ENCODE assay signal across 28 mouse cellular contexts in the genomic region with DNA sequence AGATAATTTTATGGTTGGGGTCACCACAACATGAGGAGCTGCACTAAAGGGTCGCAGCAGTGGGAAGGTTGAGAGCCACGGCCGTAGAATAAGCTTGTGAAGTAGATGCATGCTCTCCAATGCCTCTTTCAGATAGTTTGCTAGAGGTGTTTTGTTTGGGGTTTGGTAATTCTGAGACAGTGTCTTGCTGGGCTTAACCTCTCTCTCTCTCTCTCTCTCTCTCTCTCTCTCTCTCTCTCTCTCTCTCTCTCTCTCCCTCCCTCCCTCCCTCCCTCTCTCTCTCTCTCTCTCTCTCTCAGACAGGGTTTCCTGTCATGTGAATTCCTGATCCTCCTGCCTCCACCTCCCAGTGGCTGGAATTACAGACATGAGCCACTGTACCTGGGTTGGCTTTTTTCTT. TPM values are rescaled to one million over a fixed set of nuclear protein-coding genes. Genes with fewer than 3 reads are reported as not detected.
A peak's percentile ranks its signal among the peaks of the same experiment; 100 is the strongest.
DNase-seq lines count a peak whose midpoint lies in the region; ATAC-seq and TF ChIP-seq lines count a peak whose summit lies in the region.
"Had no signal": no experiment of that assay in that cellular context is flagged by ENCODE, and none has a peak within 500 bp of the region (broad histone marks: within the 10 kb centered on the region; RNA-seq: fewer than 3 reads in every experiment).

No protein-coding gene starts in this region.

- H3K27ac ChIP-seq in embryonic fibroblast, embryonic 13.5 days (ENCODE audit: insufficient read depth, low read length): peak overlapping the region; percentile 84
- H3K27ac ChIP-seq in layer of hippocampus, adult 2 months: no peak overlapping the region
- H3K27ac ChIP-seq: embryonic facial prominence, embryonic 12.5 days; embryonic facial prominence, embryonic 15.5 days; forebrain, embryonic 12.5 days; forebrain, embryonic 15.5 days; heart, embryonic 15.5 days; hindbrain, embryonic 10.5 days; hindbrain, embryonic 13.5 days; intestine, embryonic 15.5 days had no signal

- no peak for TF ChIP-seq POLR2A in embryonic fibroblast, embryonic 13.5 days (IDR thresholded peaks at IDR 0.05; ENCODE audit: low read depth, low read length)

- TF ChIP-seq CTCF in G1E (IDR thresholded peaks at IDR 0.05; ENCODE audit: low read depth, low read length): no peak
- TF ChIP-seq CTCF in embryonic fibroblast, embryonic 13.5 days (IDR thresholded peaks at IDR 0.05; ENCODE audit: borderline replicate concordance, insufficient read depth, low read length): no peak
- TF ChIP-seq CTCF in layer of hippocampus, adult 2 months (conservative IDR thresholded peaks at IDR 0.05): no peak

- H3K4me1 ChIP-seq in megakaryocyte, embryonic 14.5 days: peaks cover 86% of the 10 kb centered on the region
- H3K4me1 ChIP-seq in G1E (ENCODE audit: insufficient read depth, low read depth, low read length): peaks cover 83% of the 10 kb centered on the region
- peaks cover 4% of the 10 kb centered on the region; the same call in 1 of the 2 replicates for H3K4me1 ChIP-seq in embryonic fibroblast, embryonic 13.5 days (ENCODE audit: control insufficient read depth, insufficient read depth, low read length)

- H3K36me3 ChIP-seq in megakaryocyte, embryonic 14.5 days (replicated peaks; ENCODE audit: low read length): peaks cover 37% of the 10 kb centered on the region
- H3K36me3 ChIP-seq in G1E (replicated peaks): peaks cover under 1% of the 10 kb centered on the region
- H3K36me3 ChIP-seq: forebrain, embryonic 12.5 days; forebrain, embryonic 15.5 days; intestine, embryonic 15.5 days had no signal

- no peak for ATAC-seq in megakaryocyte, adult 5-6 weeks (ENCODE audit: poor library complexity, severe bottlenecking)
- ATAC-seq in G1E (ENCODE audit: extremely low read depth, insufficient number of reproducible peaks, low FRiP score, poor library complexity, severe bottlenecking): no peak
- ATAC-seq: forebrain, embryonic 15.5 days; hindbrain, embryonic 16.5 days; intestine, embryonic 15.5 days had no signal

- H3K4me3 ChIP-seq in megakaryocyte, embryonic 14.5 days (replicated peaks): peak overlapping the region; percentile 85
- peak overlapping the region; percentile 28; the same call in 1 of the 2 replicates for H3K4me3 ChIP-seq in G1E (ENCODE audit: low read depth, low read length)
- H3K4me3 ChIP-seq in embryonic fibroblast, embryonic 13.5 days (ENCODE audit: insufficient read depth, low read length): no peak overlapping the region
- no peak overlapping the region for H3K4me3 ChIP-seq in layer of hippocampus, adult 2 months
- H3K4me3 ChIP-seq: embryonic facial prominence, embryonic 12.5 days; embryonic facial prominence, embryonic 15.5 days; erythroblast, embryonic 14.5 days; forebrain, embryonic 12.5 days; forebrain, embryonic 15.5 days; heart, embryonic 12.5 days; heart, embryonic 15.5 days; hindbrain, embryonic 10.5 days; hindbrain, embryonic 13.5 days; intestine, embryonic 15.5 days had no signal

- DNase-seq in G1E (ENCODE audit: low spot score): no peak
- no peak for DNase-seq in embryo, embryonic 11 days
- no peak for DNase-seq in layer of hippocampus, adult 2 months (ENCODE audit: low spot score in 2 of 2)
- DNase-seq: adrenal gland, postnatal 10 days; B cell, adult 2 months; cerebellum, adult 11-12 months; cerebellum, adult 8-10 months; cerebellum, postnatal 10 days; cerebellum, postnatal 36 days; gastrocnemius, postnatal 25 days; heart, adult 18-20 months; heart, postnatal 10 days; heart, postnatal 36 days had no signal

- H3K27me3 ChIP-seq in megakaryocyte, embryonic 14.5 days (replicated peaks): no peaks in the 10 kb centered on the region
- H3K27me3 ChIP-seq in G1E (ENCODE audit: insufficient read depth, low read length): peaks cover 5% of the 10 kb centered on the region; the same call in 1 of the 2 replicates
- H3K27me3 ChIP-seq: embryonic facial prominence, embryonic 12.5 days; embryonic facial prominence, embryonic 15.5 days; forebrain, embryonic 15.5 days; heart, embryonic 12.5 days; heart, embryonic 15.5 days; hindbrain, embryonic 13.5 days; intestine, embryonic 15.5 days; Patski had no signal

- H3K9me3 ChIP-seq in megakaryocyte, embryonic 14.5 days: no peaks in the 10 kb centered on the region
- no peaks in the 10 kb centered on the region for H3K9me3 ChIP-seq in G1E (replicated peaks)
- H3K9me3 ChIP-seq: embryonic facial prominence, embryonic 12.5 days; embryonic facial prominence, embryonic 15.5 days; forebrain, embryonic 12.5 days; forebrain, embryonic 15.5 days; heart, embryonic 12.5 days; heart, embryonic 15.5 days; hindbrain, embryonic 10.5 days; hindbrain, embryonic 13.5 days; intestine, embryonic 15.5 days had no signal

RNA-seq across cellular contexts. Expression of a gene that starts 3.6 kb away (rescaled TPM):
- polyA plus RNA-seq in megakaryocyte, embryonic 14.5 days (2012; ENCODE audit: insufficient read depth, low replicate concordance): 36.1 and 38.2 TPM in 2 replicates
- total RNA-seq in megakaryocyte, adult 5-6 weeks (2015): 23.3 and 25.3 TPM in 2 replicates
- 27.8 and 39.5 TPM in 2 replicates for total RNA-seq in megakaryocyte, adult 5-6 weeks (2017)
- total RNA-seq in G1E (2014; fragmentation: Nextera tagmentation): 58.7 and 63.1 TPM in 2 replicates
- 49.3 and 57.3 TPM in 2 replicates for total RNA-seq in G1E (2017)
- polyA plus RNA-seq in G1E (2012): 31.7 and 37.0 TPM in 2 replicates
- polyA plus RNA-seq in embryonic fibroblast, embryonic 13.5 days (2011; ENCODE audit: insufficient read length, low read depth, missing spikeins): 47.6 and 55.1 TPM in 2 replicates
- 100 to 1,000 TPM; 169 to 178 TPM for total RNA-seq in layer of hippocampus, adult 2 months (2021)

RNA-seq across cellular contexts. Expression of a gene that starts 13.0 kb away (rescaled TPM):
- 42.2 and 53.1 TPM in 2 replicates for polyA plus RNA-seq in megakaryocyte, embryonic 14.5 days (2012; ENCODE audit: insufficient read depth, low replicate concordance)
- total RNA-seq in megakaryocyte, adult 5-6 weeks (2015): 260 and 265 TPM in 2 replicates
- total RNA-seq in megakaryocyte, adult 5-6 weeks (2017): 252 and 267 TPM in 2 replicates
- total RNA-seq in G1E (2014; fragmentation: Nextera tagmentation) (1.5 and 2.7 TPM in 2 replicates), G1E (2017) (5.4 TPM in 2 replicates)
- polyA plus RNA-seq in G1E (2012): 3.4 and 4.9 TPM in 2 replicates
- polyA plus RNA-seq in embryonic fibroblast, embryonic 13.5 days (2011; ENCODE audit: insufficient read length, low read depth, missing spikeins): 7.5 and 7.9 TPM in 2 replicates
- total RNA-seq in layer of hippocampus, adult 2 months (2021): 1 to 10 TPM; 5.0 to 5.7 TPM

RNA-seq across cellular contexts. Expression of a gene that starts 30.5 kb away (rescaled TPM):
- polyA plus RNA-seq in megakaryocyte, embryonic 14.5 days (2012; ENCODE audit: insufficient read depth, low replicate concordance): 72.7 and 125 TPM in 2 replicates
- 28.0 and 34.1 TPM in 2 replicates for total RNA-seq in megakaryocyte, adult 5-6 weeks (2015)
- total RNA-seq in megakaryocyte, adult 5-6 weeks (2017): 13.8 and 21.3 TPM in 2 replicates
- total RNA-seq in G1E (2014; fragmentation: Nextera tagmentation) (25.1 and 26.0 TPM in 2 replicates), G1E (2017) (16.2 and 21.3 TPM in 2 replicates)
- polyA plus RNA-seq in G1E (2012): 30.4 and 33.0 TPM in 2 replicates
- polyA plus RNA-seq in embryonic fibroblast, embryonic 13.5 days (2011; ENCODE audit: insufficient read length, low read depth, missing spikeins): 71.5 and 83.7 TPM in 2 replicates
- 10 to 100 TPM; 39.4 to 40.6 TPM for total RNA-seq in layer of hippocampus, adult 2 months (2021)

RNA-seq across cellular contexts. Expression of a gene that starts 31.8 kb away (rescaled TPM):
- polyA plus RNA-seq in megakaryocyte, embryonic 14.5 days (2012; ENCODE audit: insufficient read depth, low replicate concordance): 17.4 and 104 TPM in 2 replicates
- 6.7 and 8.5 TPM in 2 replicates for total RNA-seq in megakaryocyte, adult 5-6 weeks (2015)
- 6.1 and 11.1 TPM in 2 replicates for total RNA-seq in megakaryocyte, adult 5-6 weeks (2017)
- 64.8 and 66.3 TPM in 2 replicates for total RNA-seq in G1E (2014; fragmentation: Nextera tagmentation)
- total RNA-seq in G1E (2017): 114 and 124 TPM in 2 replicates
- polyA plus RNA-seq in G1E (2012): 48.9 and 55.0 TPM in 2 replicates
- 12.2 and 15.4 TPM in 2 replicates for polyA plus RNA-seq in embryonic fibroblast, embryonic 13.5 days (2011; ENCODE audit: insufficient read length, low read depth, missing spikeins)
- 10 to 100 TPM; 45.5 to 46.6 TPM for total RNA-seq in layer of hippocampus, adult 2 months (2021)

RNA-seq across cellular contexts. Expression of a gene that starts 33.9 kb away (rescaled TPM):
- polyA plus RNA-seq in megakaryocyte, embryonic 14.5 days (2012; ENCODE audit: insufficient read depth, low replicate concordance): 37.4 and 78.5 TPM in 2 replicates
- 4.1 and 4.7 TPM in 2 replicates for total RNA-seq in megakaryocyte, adult 5-6 weeks (2015)
- total RNA-seq in megakaryocyte, adult 5-6 weeks (2017): 7.2 and 13.0 TPM in 2 replicates
- total RNA-seq in G1E (2014; fragmentation: Nextera tagmentation) (14.9 and 19.9 TPM in 2 replicates), G1E (2017) (24.1 and 27.1 TPM in 2 replicates)
- polyA plus RNA-seq in G1E (2012): 37.4 and 39.0 TPM in 2 replicates
- 34.4 and 46.6 TPM in 2 replicates for polyA plus RNA-seq in embryonic fibroblast, embryonic 13.5 days (2011; ENCODE audit: insufficient read length, low read depth, missing spikeins)
- total RNA-seq in layer of hippocampus, adult 2 months (2021): 10 to 100 TPM; 38.0 to 40.9 TPM

Comparison
In these comparisons a context has a peak if more than half of its experiments do, and no peak if none do; other contexts are left out.
1. H3K4me3 ChIP-seq: peak in megakaryocyte, embryonic 14.5 days (single experiment) and G1E (single experiment); none in embryonic fibroblast, embryonic 13.5 days (single experiment) and layer of hippocampus, adult 2 months (single experiment).
2. RNA of a gene that starts 13.0 kb away (total RNA-seq): 252 to 267 TPM in megakaryocyte, adult 5-6 weeks; 5.0 to 5.7 TPM in layer of hippocampus, adult 2 months and 1.5 to 5.4 TPM in G1E; every median in the first group is over 10 times any median in the second.